Mouse (Mus musculus): Measurements from ENCODE around the gene Olfr1148.

Gene Olfr1148

DNA sequence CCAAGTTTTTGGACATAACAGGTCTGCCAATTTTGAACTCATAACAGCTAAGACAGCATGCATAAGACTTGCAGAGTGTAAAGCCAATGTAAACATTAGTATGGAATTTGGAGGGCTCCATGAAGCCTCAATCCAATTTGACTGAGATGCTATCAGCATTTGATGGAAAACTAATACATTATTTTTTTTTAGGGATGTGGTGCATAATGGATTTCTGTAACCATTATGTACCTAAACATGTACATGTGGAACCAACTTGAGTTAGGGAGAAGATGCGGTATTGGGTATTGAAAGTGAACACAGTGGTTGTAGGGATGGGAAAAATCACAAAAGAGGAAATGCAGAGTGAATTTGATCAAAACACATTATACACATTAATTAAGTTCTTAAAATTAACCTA lies at the start of gene Olfr1148:
Gene Olfr1148, plus strand, starts transcription at position 301 of the 400 bp plus-strand sequence.
- in situ Hi-C loops (cut with MboI; ENCODE audit: unreplicated experiment in 2 of 2) = no loop called here

DNA sequence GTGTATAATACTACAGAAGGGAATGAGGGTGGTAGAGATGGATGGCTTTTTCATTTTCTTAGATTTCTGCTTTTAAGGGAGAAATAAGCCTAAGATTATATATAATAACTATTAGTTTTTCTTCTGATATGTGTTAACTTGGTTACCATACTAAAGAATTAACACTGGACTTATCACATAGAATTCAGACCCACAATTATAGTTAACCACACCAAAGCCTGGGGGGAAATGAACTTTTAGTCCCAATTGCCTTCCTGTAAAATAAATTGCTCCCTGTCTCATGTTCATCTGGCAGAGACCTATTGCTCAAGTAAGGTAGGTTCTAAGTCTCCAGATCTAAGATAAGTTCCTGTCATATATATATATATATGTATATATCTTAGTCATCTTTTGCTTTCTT lies 30.0 kb upstream of the Olfr1148 start, which contains the start of gene Olfr1143:
Gene Olfr1143, plus strand, starts transcription at position 301 of the 400 bp plus-strand sequence.
- in situ Hi-C loops (cut with MboI; ENCODE audit: unreplicated experiment in 2 of 2) = no loop called here

DNA sequence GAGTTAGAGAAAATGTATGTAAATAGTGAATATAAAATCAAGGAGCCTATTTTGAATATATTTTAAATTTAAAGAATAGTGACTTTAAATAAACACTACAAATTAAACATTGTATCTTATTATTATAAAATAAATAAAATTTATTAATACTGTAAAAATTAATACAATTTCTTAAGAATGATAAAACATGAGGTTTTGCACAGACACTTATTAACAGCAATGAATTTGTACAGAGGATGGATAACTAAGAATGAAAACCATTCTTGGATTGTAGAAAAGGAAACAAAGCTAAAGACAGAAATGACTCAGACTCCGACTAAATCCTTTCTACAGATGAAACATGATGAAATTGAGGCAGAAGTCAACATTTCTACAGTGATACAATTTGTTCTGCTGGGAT lies 20.8 kb upstream of the Olfr1148 start, which contains the start of gene Olfr1145:
Gene Olfr1145, plus strand, starts transcription at position 301 of the 400 bp plus-strand sequence.
- in situ Hi-C loops (cut with MboI; ENCODE audit: unreplicated experiment in 2 of 2) = no loop called here

DNA sequence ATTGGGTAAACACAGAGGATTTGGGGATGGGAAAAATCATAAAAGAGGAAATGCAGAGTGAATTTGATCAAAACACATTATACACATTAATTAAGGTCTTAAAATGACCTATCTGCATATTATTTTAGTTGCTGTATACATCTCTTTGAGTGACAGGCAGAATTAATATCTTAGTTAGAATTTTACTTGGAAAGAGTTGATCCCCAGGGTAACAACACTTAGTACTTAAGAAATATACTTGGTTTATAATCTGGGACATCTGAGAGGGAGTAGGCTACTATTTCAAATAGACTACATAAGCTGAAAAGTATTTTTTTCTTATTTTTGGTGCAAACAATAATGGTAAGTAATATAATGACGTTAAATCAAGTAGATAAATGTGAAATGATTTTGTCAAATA lies 13.4 kb downstream of the Olfr1148 start, which contains the start of gene Olfr1150-ps1:
Gene Olfr1150-ps1, plus strand, starts transcription at position 301 of the 400 bp plus-strand sequence.
- in situ Hi-C loops (cut with MboI; ENCODE audit: unreplicated experiment in 2 of 2) = no loop called here

DNA sequence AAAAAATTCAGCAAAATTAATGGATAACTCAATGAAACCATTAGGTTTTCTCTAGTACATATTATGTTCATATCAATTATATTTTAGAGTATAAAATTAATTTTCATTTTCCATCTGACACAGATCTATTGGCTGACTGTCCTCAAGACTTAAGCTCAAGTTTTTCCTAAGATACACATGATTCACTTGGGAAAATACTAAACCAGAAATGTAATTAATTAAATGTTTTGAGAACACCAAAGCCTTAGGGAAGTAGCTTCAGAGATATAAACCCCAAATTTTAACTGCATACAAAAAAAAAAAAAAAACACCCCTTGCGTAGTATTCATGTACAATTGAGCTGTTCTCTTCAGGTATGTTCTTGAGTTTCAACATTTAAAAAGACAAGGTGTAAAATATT lies 25.2 kb downstream of the Olfr1148 start, which contains the start of gene Olfr1151:
Gene Olfr1151, plus strand, starts transcription at position 301 of the 400 bp plus-strand sequence.
- in situ Hi-C loops (cut with MboI; ENCODE audit: unreplicated experiment in 2 of 2) = no loop called here

DNA sequence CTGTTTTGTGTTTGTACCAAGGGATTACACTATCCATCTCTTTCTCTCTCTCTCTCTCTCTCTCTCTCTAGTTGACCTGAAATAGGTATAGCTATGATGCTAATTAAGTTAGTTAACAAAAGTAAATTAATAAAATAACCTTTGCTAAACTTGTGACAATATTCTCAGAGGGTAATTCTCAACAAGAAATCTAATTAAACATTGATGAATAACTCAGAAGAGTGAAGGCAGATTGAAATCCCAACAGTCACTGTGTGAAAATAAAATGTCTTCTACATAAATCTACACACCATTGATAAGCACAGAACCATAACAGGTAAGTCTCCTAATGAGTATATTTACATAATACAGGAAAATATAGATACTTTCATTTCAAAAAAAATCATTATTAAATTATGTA lies 35.9 kb downstream of the Olfr1148 start, which contains the start of gene Olfr1152:
Gene Olfr1152, plus strand, starts transcription at position 301 of the 400 bp plus-strand sequence.
- in situ Hi-C loops (cut with MboI; ENCODE audit: unreplicated experiment in 2 of 2) = no loop called here
